10 mouse cellular contexts compared by ENCODE assay signal in genomic region chr7:105426051-105426450, GRCm38 (mm10). TPM values are rescaled to one million over a fixed set of nuclear protein-coding genes. Genes with fewer than 3 reads are reported as not detected.
DNase-seq lines count a peak whose midpoint lies in the region; ATAC-seq and TF ChIP-seq lines count a peak whose summit lies in the region.
"Had no signal": no experiment of that assay in that cellular context is flagged by ENCODE, and none has a peak within 500 bp of the region (broad histone marks: within the 10 kb centered on the region; RNA-seq: fewer than 3 reads in every experiment).

No protein-coding gene starts in this region.

- ATAC-seq in lung, postnatal 0 days: no peak
- ATAC-seq in limb, embryonic 15.5 days (ENCODE audit: insufficient number of reproducible peaks, low FRiP score, low TSS enrichment, low read depth): peak; percentile 18; the same call in 1 of the 2 replicates

- peaks cover 11% of the 10 kb centered on the region for H3K27me3 ChIP-seq in lung, postnatal 0 days (replicated peaks; ENCODE audit: insufficient read depth, low read length)
- peaks cover 49% of the 10 kb centered on the region for H3K27me3 ChIP-seq in limb, embryonic 15.5 days

- no peak for TF ChIP-seq EP300 in lung, postnatal 0 days (IDR thresholded peaks at IDR 0.05)

- H3K9me3 ChIP-seq in lung, postnatal 0 days (ENCODE audit: low read length): no peaks in the 10 kb centered on the region
- H3K9me3 ChIP-seq in limb, embryonic 15.5 days: no peaks in the 10 kb centered on the region

- H3K36me3 ChIP-seq in lung, postnatal 0 days (ENCODE audit: insufficient read depth, low read length): no peaks in the 10 kb centered on the region
- no peaks in the 10 kb centered on the region for H3K36me3 ChIP-seq in limb, embryonic 15.5 days

- peak overlapping the region; percentile 46 for H3K4me2 ChIP-seq in lung, postnatal 0 days (replicated peaks; ENCODE audit: low read depth, low read length)
- peak overlapping the region; percentile 58 for H3K4me2 ChIP-seq in limb, embryonic 15.5 days

- no peak overlapping the region for H3K27ac ChIP-seq in lung, postnatal 0 days (ENCODE audit: low read length)
- H3K27ac ChIP-seq in limb, embryonic 15.5 days: no peak overlapping the region

- peak; percentile 2 for DNase-seq in embryo, embryonic 10.5 days (ENCODE audit: low spot score)
- no peak for DNase-seq in embryo, embryonic 10 days (ENCODE audit: low spot score)
- no peak for DNase-seq in lung, postnatal 0 days (ENCODE audit: low spot score)
- no peak for DNase-seq in lung, adult 18-20 months
- DNase-seq in ovary, postnatal 10 days (ENCODE audit: low spot score): no peak
- no peak for DNase-seq in cerebellum, adult 18-20 months
- DNase-seq in retina, embryonic 14.5 days (ENCODE audit: low spot score): no peak
- DNase-seq: layer of hippocampus, postnatal 36 days; thymus, postnatal 25 days had no signal

- H3K4me3 ChIP-seq in lung, postnatal 0 days (ENCODE audit: low read depth, low read length): peak overlapping the region; percentile 10; the same call in 1 of the 2 replicates
- H3K4me3 ChIP-seq in limb, embryonic 15.5 days: peak overlapping the region; percentile 32

- H3K4me1 ChIP-seq in lung, postnatal 0 days (ENCODE audit: insufficient read depth, low read depth, low read length): no peaks in the 10 kb centered on the region
- peaks cover 10% of the 10 kb centered on the region for H3K4me1 ChIP-seq in limb, embryonic 15.5 days

- no peak for TF ChIP-seq CTCF in lung, postnatal 0 days (IDR thresholded peaks at IDR 0.05)

- 9% methylated on average over 11 of the region's 11 CpGs for WGBS in lung, postnatal 0 days
- WGBS in limb, embryonic 15.5 days: 8% methylated on average over 11 of the region's 11 CpGs

- no peak overlapping the region for H3K9ac ChIP-seq in lung, postnatal 0 days (replicated peaks; ENCODE audit: low read depth)
- no peak overlapping the region for H3K9ac ChIP-seq in limb, embryonic 15.5 days

RNA-seq across cellular contexts. Expression of gene Cckbr, which starts 0.5 kb away (rescaled TPM):
- polyA plus RNA-seq in lung, postnatal 0 days (2015; fragmentation: Nextera tagmentation; extraction: Ambion mirVana): 0.06 and 0.12 TPM in 2 replicates
- polyA plus RNA-seq in limb, embryonic 15.5 days (2015; fragmentation: Nextera tagmentation; extraction: Ambion mirVana): not detected in 2 replicates

RNA-seq across cellular contexts. Expression of gene Cnga4, which starts 21.7 kb away (rescaled TPM):
- polyA plus RNA-seq in lung, postnatal 0 days (2015; fragmentation: Nextera tagmentation; extraction: Ambion mirVana): 0.11 TPM in 1 of 2 replicates, not detected in the other
- polyA plus RNA-seq in limb, embryonic 15.5 days (2015; fragmentation: Nextera tagmentation; extraction: Ambion mirVana): 0.05 TPM in 1 of 2 replicates, not detected in the other

RNA-seq across cellular contexts. Expression of gene Fam160a2, which starts 26.2 kb away (rescaled TPM):
- 25.1 and 26.0 TPM in 2 replicates for polyA plus RNA-seq in lung, postnatal 0 days (2015; fragmentation: Nextera tagmentation; extraction: Ambion mirVana)
- 38.6 and 47.0 TPM in 2 replicates for polyA plus RNA-seq in limb, embryonic 15.5 days (2015; fragmentation: Nextera tagmentation; extraction: Ambion mirVana)

RNA-seq across cellular contexts. Expression of gene Gm5901, which starts 51.2 kb away (rescaled TPM):
- polyA plus RNA-seq in lung, postnatal 0 days (2015; fragmentation: Nextera tagmentation; extraction: Ambion mirVana): not detected in 2 replicates
- not detected in 2 replicates for polyA plus RNA-seq in limb, embryonic 15.5 days (2015; fragmentation: Nextera tagmentation; extraction: Ambion mirVana)

RNA-seq across cellular contexts. Expression of gene Cavin3, which starts 56.0 kb away (rescaled TPM):
- 162 and 168 TPM in 2 replicates for polyA plus RNA-seq in lung, postnatal 0 days (2015; fragmentation: Nextera tagmentation; extraction: Ambion mirVana)
- polyA plus RNA-seq in limb, embryonic 15.5 days (2015; fragmentation: Nextera tagmentation; extraction: Ambion mirVana): 141 and 162 TPM in 2 replicates
